ENCODE assay signal across 8 mouse cellular contexts in genomic region chr2:36214425-36214824, GRCm38 (mm10). TPM values are rescaled to one million over a fixed set of nuclear protein-coding genes. Genes with fewer than 3 reads are reported as not detected.
DNase-seq lines count a peak whose midpoint lies in the region; ATAC-seq and TF ChIP-seq lines count a peak whose summit lies in the region.

No protein-coding gene starts in this region.

- H3K4me1 ChIP-seq in embryonic facial prominence, embryonic 11.5 days (ENCODE audit: control insufficient read depth, insufficient read depth, low read length) = peaks cover 2% of the 10 kb centered on the region; the same call in 1 of the 2 replicates
- peaks cover 67% of the 10 kb centered on the region for H3K4me1 ChIP-seq in embryonic facial prominence, embryonic 10.5 days
- H3K4me1 ChIP-seq in midbrain, postnatal 0 days (ENCODE audit: insufficient read depth, low read length) = peaks cover 3% of the 10 kb centered on the region; the same call in 1 of the 2 replicates
- peaks cover 13% of the 10 kb centered on the region; the same call in 1 of the 2 replicates for H3K4me1 ChIP-seq in midbrain, embryonic 13.5 days (replicated peaks)
- peaks cover 52% of the 10 kb centered on the region for H3K4me1 ChIP-seq in forebrain, embryonic 10.5 days

- H3K4me3 ChIP-seq in embryonic facial prominence, embryonic 11.5 days (ENCODE audit: low read depth, low read length) = no peak overlapping the region
- no peak overlapping the region for H3K4me3 ChIP-seq in embryonic facial prominence, embryonic 10.5 days
- H3K4me3 ChIP-seq in midbrain, postnatal 0 days (ENCODE audit: low read depth, low read length) = no peak overlapping the region
- H3K4me3 ChIP-seq in midbrain, embryonic 13.5 days (replicated peaks) = no peak overlapping the region
- no peak overlapping the region for H3K4me3 ChIP-seq in forebrain, embryonic 10.5 days

- 67% methylated on average over 5 of the region's 5 CpGs for whole genome bisulfite sequencing in embryonic facial prominence, embryonic 11.5 days
- WGBS in embryonic facial prominence, embryonic 10.5 days = 68% methylated on average over 5 of the region's 5 CpGs
- WGBS in midbrain, postnatal 0 days = 57% methylated on average over 5 of the region's 5 CpGs
- WGBS in midbrain, embryonic 13.5 days = 66% methylated on average over 5 of the region's 5 CpGs
- WGBS in forebrain, embryonic 10.5 days = 66% methylated on average over 5 of the region's 5 CpGs

- no peak overlapping the region for H3K4me2 ChIP-seq in embryonic facial prominence, embryonic 11.5 days (ENCODE audit: low read depth, low read length)
- H3K4me2 ChIP-seq in midbrain, postnatal 0 days (ENCODE audit: low read depth, low read length, poor library complexity, severe bottlenecking) = peak overlapping the region; percentile 20; the same call in 1 of the 2 replicates
- no peak overlapping the region for H3K4me2 ChIP-seq in midbrain, embryonic 13.5 days (replicated peaks)

- no peak for ATAC-seq in embryonic facial prominence, embryonic 11.5 days (replicated peaks; ENCODE audit: insufficient number of reproducible peaks, low FRiP score, low TSS enrichment, low read depth)
- ATAC-seq in midbrain, postnatal 0 days (ENCODE audit: low FRiP score) = no peak
- no peak for ATAC-seq in midbrain, embryonic 13.5 days

- DNase-seq in embryonic facial prominence, embryonic 11.5 days (ENCODE audit: low spot score) = peak; percentile 52
- no peak for DNase-seq in embryonic facial prominence, embryonic 10.5 days (ENCODE audit: low spot score)
- peak; percentile 66 for DNase-seq in midbrain, postnatal 0 days (ENCODE audit: low spot score)
- peak; percentile 67 for DNase-seq in kidney, postnatal 10 days
- peak; percentile 15 for DNase-seq in splenic B cell, adult 2 months (ENCODE audit: low read depth, low spot score)
- no peak for DNase-seq in adrenal gland, adult (ENCODE audit: inconsistent age in 2 of 2, low spot score in 1 of 2)
- DNase-seq in forebrain, embryonic 10.5 days (ENCODE audit: extremely low spot score, low spot score) = no peak

- no peak overlapping the region for H3K9ac ChIP-seq in embryonic facial prominence, embryonic 11.5 days (replicated peaks; ENCODE audit: low read length)
- H3K9ac ChIP-seq in midbrain, postnatal 0 days (replicated peaks; ENCODE audit: low read length, poor library complexity, severe bottlenecking) = no peak overlapping the region
- H3K9ac ChIP-seq in midbrain, embryonic 13.5 days (replicated peaks) = no peak overlapping the region

- H3K27me3 ChIP-seq in embryonic facial prominence, embryonic 11.5 days (ENCODE audit: control insufficient read depth, insufficient read depth, low read length) = no peaks in the 10 kb centered on the region
- peaks cover 42% of the 10 kb centered on the region for H3K27me3 ChIP-seq in embryonic facial prominence, embryonic 10.5 days (replicated peaks; ENCODE audit: low read depth, poor library complexity, severe bottlenecking)
- H3K27me3 ChIP-seq in midbrain, postnatal 0 days (ENCODE audit: insufficient read depth, low read length) = peaks cover 20% of the 10 kb centered on the region
- H3K27me3 ChIP-seq in midbrain, embryonic 13.5 days = peaks cover 45% of the 10 kb centered on the region
- H3K27me3 ChIP-seq in splenic B cell, adult 2 months (ENCODE audit: control insufficient read depth, insufficient read depth, low read length, poor library complexity, severe bottlenecking) = no peaks in the 10 kb centered on the region
- peaks cover 42% of the 10 kb centered on the region for H3K27me3 ChIP-seq in forebrain, embryonic 10.5 days (ENCODE audit: poor library complexity, severe bottlenecking)

- no peaks in the 10 kb centered on the region for H3K9me3 ChIP-seq in embryonic facial prominence, embryonic 11.5 days (replicated peaks; ENCODE audit: control insufficient read depth, low read length)
- H3K9me3 ChIP-seq in embryonic facial prominence, embryonic 10.5 days = no peaks in the 10 kb centered on the region
- no peaks in the 10 kb centered on the region for H3K9me3 ChIP-seq in midbrain, postnatal 0 days (ENCODE audit: low read length)
- no peaks in the 10 kb centered on the region for H3K9me3 ChIP-seq in midbrain, embryonic 13.5 days
- no peaks in the 10 kb centered on the region for H3K9me3 ChIP-seq in forebrain, embryonic 10.5 days

- no peak overlapping the region for H3K27ac ChIP-seq in embryonic facial prominence, embryonic 11.5 days (replicated peaks; ENCODE audit: low read depth, low read length)
- H3K27ac ChIP-seq in embryonic facial prominence, embryonic 10.5 days (replicated peaks) = no peak overlapping the region
- no peak overlapping the region for H3K27ac ChIP-seq in midbrain, postnatal 0 days (ENCODE audit: low read depth, low read length)
- H3K27ac ChIP-seq in midbrain, embryonic 13.5 days = no peak overlapping the region
- no peak overlapping the region for H3K27ac ChIP-seq in forebrain, embryonic 10.5 days

- H3K36me3 ChIP-seq in embryonic facial prominence, embryonic 11.5 days (replicated peaks; ENCODE audit: control insufficient read depth, insufficient read depth, low read depth, low read length) = no peaks in the 10 kb centered on the region
- H3K36me3 ChIP-seq in embryonic facial prominence, embryonic 10.5 days (replicated peaks) = no peaks in the 10 kb centered on the region
- no peaks in the 10 kb centered on the region for H3K36me3 ChIP-seq in midbrain, postnatal 0 days (ENCODE audit: insufficient read depth, low read length)
- no peaks in the 10 kb centered on the region for H3K36me3 ChIP-seq in midbrain, embryonic 13.5 days
- no peaks in the 10 kb centered on the region for H3K36me3 ChIP-seq in splenic B cell, adult 2 months (ENCODE audit: control insufficient read depth, insufficient read depth, low read length, poor library complexity, severe bottlenecking)
- no peaks in the 10 kb centered on the region for H3K36me3 ChIP-seq in forebrain, embryonic 10.5 days (replicated peaks)

- peak; percentile 45 for TF ChIP-seq CTCF in midbrain, postnatal 0 days (IDR thresholded peaks at IDR 0.05)

RNA-seq across cellular contexts. Expression of gene Ptgs1, which starts 15.8 kb away (rescaled TPM):
- 5.7 and 6.5 TPM in 2 replicates for polyA plus RNA-seq in embryonic facial prominence, embryonic 11.5 days (2014; fragmentation: Nextera tagmentation; extraction: Ambion mirVana)
- 3.2 and 4.8 TPM in 2 replicates for polyA plus RNA-seq in embryonic facial prominence, embryonic 10.5 days (2016; fragmentation: Nextera tagmentation; extraction: Ambion mirVana)
- total RNA-seq in midbrain, postnatal 0 days (2014; rRNA removed) = 10.5 and 11.4 TPM in 2 replicates
- polyA plus RNA-seq in midbrain, postnatal 0 days (2015; fragmentation: Nextera tagmentation; extraction: Ambion mirVana) = 6.6 and 8.0 TPM in 2 replicates
- polyA plus RNA-seq in midbrain, embryonic 13.5 days (2015; fragmentation: Nextera tagmentation; extraction: Ambion mirVana) = 2.9 and 3.7 TPM in 2 replicates
- polyA plus RNA-seq in forebrain, embryonic 10.5 days (2016; fragmentation: Nextera tagmentation; extraction: Ambion mirVana) = 2.2 and 3.6 TPM in 2 replicates

Comparison
In these comparisons a context has a peak if more than half of its experiments do, and no peak if none do; other contexts are left out.
1. DNase-seq: peak in embryonic facial prominence, embryonic 11.5 days (single experiment), midbrain, postnatal 0 days (single experiment), kidney, postnatal 10 days (single experiment) and splenic B cell, adult 2 months (single experiment); none in embryonic facial prominence, embryonic 10.5 days (single experiment), adrenal gland, adult (0 of 2) and forebrain, embryonic 10.5 days (single experiment).